Mouse (Mus musculus) embryonic fibroblast, embryonic 13.5 days (primary cell): ENCODE measurements at regions not wholly inside any gene's neighbourhood (a gene's known extent, or its start where the extent isn't known, plus 50 kb on each side); places are given as distances from the start of the nearest gene placed in this dataset.

Experiments used
- CTCF ChIP-seq: IDR thresholded peaks from 2 replicates; pipeline ENCODE4 v1.5.1; 2011; ENCODE audit warnings: mild to moderate bottlenecking, control low read depth, low read length, moderate library complexity, borderline replicate concordance; ENCODE audit not compliant: insufficient read depth
- POLR2A ChIP-seq: IDR thresholded peaks from 2 replicates; pipeline ENCODE4 v1.6.1; 2011; ENCODE audit warnings: low read depth, mild to moderate bottlenecking, control low read depth, low read length, moderate library complexity

- TF ChIP-seq POLR2A (no peak), CTCF (no peak)
Observed at GRCm38 (mm10) chr10:126291765-126292164, 325.8 kb downstream of the Lrig3 start.
